Mouse (Mus musculus) liver, postnatal 0 days (tissue): ENCODE results near the gene Flvcr2. TPM values are rescaled to one million over a fixed set of nuclear protein-coding genes. Genes with fewer than 3 reads are reported as not detected.

Source experiments
- ATAC-seq: fragments of 200-750 bp; cut with Nextera tagmentation; 2 replicates; pipeline ENCODE4 v1.8.0; 2017; ENCODE audit warnings: mild to moderate bottlenecking, moderate library complexity
- DNase-seq: peaks from one replicate; pipeline ENCODE4 v3.0.0-alpha.2; 2016
- H3K27ac ChIP-seq: fragments of 300-500 bp; sonication (generic); 2 replicates; pipeline ENCODE4 v1.5.1; 2014; ENCODE audit warnings: antibody characterized with exemption, moderate library complexity, mild to moderate bottlenecking, low read depth
- H3K27me3 ChIP-seq: fragments of 300-500 bp; sonication (generic); 2 replicates; pipeline ENCODE4 v1.6.1; 2014; ENCODE audit warnings: low read length, control low read depth, mixed read lengths; ENCODE audit not compliant: insufficient read depth
- H3K36me3 ChIP-seq: fragments of 300-500 bp; sonication (generic); replicated peaks from 2 replicates; pipeline ENCODE4 v1.6.1; 2014; ENCODE audit warnings: mild to moderate bottlenecking, control low read depth, low read length, moderate library complexity, mixed read lengths; ENCODE audit not compliant: insufficient read depth
- H3K4me1 ChIP-seq: fragments of 300-500 bp; sonication (generic); 2 replicates; pipeline ENCODE4 v1.6.1; 2014; ENCODE audit warnings: antibody characterized with exemption, mild to moderate bottlenecking, control low read depth; ENCODE audit not compliant: insufficient read depth
- H3K4me2 ChIP-seq: fragments of 300-500 bp; sonication (generic); 2 replicates; pipeline ENCODE4 v1.6.1; 2014; ENCODE audit warnings: low read depth, mild to moderate bottlenecking, low read length, moderate library complexity, mixed read lengths
- H3K4me3 ChIP-seq: fragments of 300-500 bp; sonication (generic); 2 replicates; pipeline ENCODE4 v1.5.1; 2014; ENCODE audit warnings: low read depth, low read length
- H3K9ac ChIP-seq: fragments of 300-500 bp; sonication (generic); replicated peaks from 2 replicates; pipeline ENCODE4 v1.6.1; 2014; ENCODE audit warnings: mild to moderate bottlenecking, moderate library complexity
- H3K9me3 ChIP-seq: fragments of 300-500 bp; sonication (generic); 2 replicates; pipeline ENCODE4 v1.6.1; 2016; ENCODE audit warnings: mild to moderate bottlenecking, control low read depth, low read length, mixed read lengths
- CTCF ChIP-seq: sonication (generic); IDR thresholded peaks from 2 replicates; pipeline ENCODE4 v1.5.1; 2016; ENCODE audit warnings: antibody characterized with exemption, low read depth
- EP300 ChIP-seq: IDR thresholded peaks from 2 replicates; pipeline ENCODE4 v1.6.1; 2016; ENCODE audit warnings: antibody characterized with exemption, low read depth, mild to moderate bottlenecking
- WGBS: fragments of 180-500 bp; shearing (Covaris S2); extraction: QIAGEN DNeasy Blood & Tissue Kit; methylation state at CpG from one replicate; pipeline ENCODE4 v1.1.7; 2014; ENCODE audit not compliant: insufficient replicate concordance; 5-methylcytosine and 5-hydroxymethylcytosine counted together
- polyA plus RNA-seq: library from polyadenylated mRNA; unstranded; fragments of >200 nt; fragmentation: Nextera tagmentation; extraction: Ambion mirVana; gene quantifications from 2 replicates; pipeline ENCODE4 v1.2.1, GENCODE M21; 2015

Gene Flvcr2
- polyA plus RNA-seq, 1 experiment from 2014 or later, result 5.9 TPM

DNA sequence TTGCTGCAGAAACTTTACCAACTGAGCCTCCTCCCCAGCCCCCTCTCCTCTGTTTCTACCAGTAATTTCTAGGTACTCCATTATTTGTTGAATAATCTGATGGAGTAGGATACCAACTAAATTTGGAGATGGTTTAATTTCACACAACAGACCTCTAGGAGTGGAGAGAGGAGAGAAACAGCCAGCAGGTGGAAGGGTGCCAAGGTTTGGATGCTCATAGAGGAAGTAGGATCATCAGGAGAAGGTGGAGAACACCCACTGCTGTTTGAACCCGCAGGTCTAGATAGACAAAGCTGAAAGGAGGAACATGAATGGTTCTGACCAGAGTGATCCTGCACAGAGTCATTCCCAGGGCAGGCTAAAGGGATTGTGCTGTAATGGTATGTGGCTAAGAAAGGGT, 49.2 kb downstream of the Flvcr2 start:
- H3K9ac ChIP-seq, result no peak overlapping the region
- H3K27me3 ChIP-seq, result no peaks in the 10 kb centered on the region
- no peaks in the 10 kb centered on the region for H3K36me3 ChIP-seq
- no peaks in the 10 kb centered on the region for H3K4me1 ChIP-seq
- TF ChIP-seq CTCF (no peak), EP300 (no peak)
- H3K9me3 ChIP-seq, result no peaks in the 10 kb centered on the region
- DNase-seq (no peak), ATAC-seq (no peak)
- H3K4me3 ChIP-seq, result no peak overlapping the region
- 60% methylated on average over 1 of the region's 1 CpGs for WGBS
- H3K4me2 ChIP-seq, result no peak overlapping the region
- H3K27ac ChIP-seq, result no peak overlapping the region

DNA sequence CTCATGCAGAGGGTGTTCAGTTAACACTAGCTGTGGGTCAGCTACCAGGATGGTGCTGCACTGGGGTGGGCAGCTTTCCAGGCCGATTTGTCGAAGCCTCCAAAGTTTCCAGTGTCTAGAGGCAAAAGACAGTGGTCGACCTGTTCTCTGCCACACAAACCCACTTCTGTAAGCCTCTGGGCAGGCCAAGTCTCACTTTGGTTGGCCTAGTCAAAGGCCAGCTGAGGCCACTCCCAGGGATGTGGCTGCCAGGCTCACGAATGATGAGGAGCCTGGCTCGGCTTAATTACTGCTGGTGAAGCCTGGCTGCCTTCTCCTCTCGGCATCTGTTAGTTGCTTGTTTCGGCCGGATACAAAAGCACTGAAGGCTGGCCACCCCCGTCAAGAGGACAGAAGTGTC, 53.7 kb downstream of the Flvcr2 start:
- H3K9ac ChIP-seq, result no peak overlapping the region
- no peak for TF ChIP-seq CTCF
- TF ChIP-seq EP300, result no peak
- H3K4me3 ChIP-seq, result no peak overlapping the region
- 69% methylated on average over 9 of the region's 9 CpGs for WGBS
- no peaks in the 10 kb centered on the region; the same call in 1 of the 2 replicates for H3K36me3 ChIP-seq
- ATAC-seq, result no peak
- no peaks in the 10 kb centered on the region for H3K4me1 ChIP-seq
- no peaks in the 10 kb centered on the region for H3K9me3 ChIP-seq
- no peak for DNase-seq
- no peak overlapping the region for H3K4me2 ChIP-seq
- H3K27ac ChIP-seq, result no peak overlapping the region
- no peaks in the 10 kb centered on the region for H3K27me3 ChIP-seq

DNA sequence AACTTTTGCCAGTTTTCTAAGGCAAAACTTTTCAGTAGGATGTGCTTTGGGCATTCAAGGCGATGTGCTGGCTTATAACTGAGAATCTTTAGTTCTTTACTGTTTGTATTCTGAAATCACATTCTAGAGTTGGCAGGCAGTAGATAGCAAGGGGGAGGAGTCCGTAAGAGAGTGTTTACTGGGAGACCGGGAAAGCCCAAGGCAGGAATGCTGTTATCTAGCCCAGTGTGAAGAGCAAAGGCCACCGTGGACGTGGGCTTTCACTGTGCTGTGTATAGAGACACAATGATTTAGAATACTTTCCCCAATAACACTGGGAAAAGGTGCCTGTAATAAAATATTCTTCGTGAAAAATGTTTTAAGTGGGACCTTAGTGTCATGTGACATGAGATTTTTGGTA, 63.4 kb downstream of the Flvcr2 start:
- TF ChIP-seq EP300, result 0 out of 2 replicates have a peak, but pooled peaks have one; percentile 10
- TF ChIP-seq CTCF, result no peak

DNA sequence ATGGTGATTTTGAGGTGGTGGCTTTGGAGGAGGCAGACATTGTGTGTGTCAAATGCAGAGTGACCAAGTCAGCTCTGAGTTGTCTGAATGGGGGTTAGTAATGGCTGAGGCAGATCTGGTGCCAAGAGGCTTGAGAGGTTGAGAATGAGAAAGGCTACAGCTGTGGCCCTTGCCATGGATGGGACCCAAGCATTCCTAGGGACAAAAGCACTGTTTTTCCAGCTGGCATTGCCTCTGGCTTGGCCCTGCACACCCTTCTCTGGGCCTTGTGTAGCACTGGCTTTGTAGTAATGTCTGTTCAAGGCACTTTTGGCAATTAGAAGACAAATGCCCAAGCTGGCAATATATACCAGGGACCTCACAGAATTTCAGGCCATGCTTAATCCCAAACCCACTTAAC, 64.6 kb downstream of the Flvcr2 start:
- Histone ChIP-seq H3K27me3 (no peaks in the 10 kb centered on the region), H3K9me3 (no peaks in the 10 kb centered on the region), H3K36me3 (peaks cover 14% of the 10 kb centered on the region), H3K27ac (no peak overlapping the region; the same call in 1 of the 2 replicates), H3K4me1 (0 out of 2 replicates have a peak, but pooled peaks cover 4% of the 10 kb centered on the region), H3K9ac (no peak overlapping the region), H3K4me3 (no peak overlapping the region), H3K4me2 (no peak overlapping the region)
- TF ChIP-seq CTCF, result no peak
- no peak for TF ChIP-seq EP300
- ATAC-seq (no peak), DNase-seq (no peak)

More for the DNA sequence above, 63.4 kb downstream of the Flvcr2 start:
- WGBS, result 47% methylated on average over 6 of the region's 6 CpGs
- H3K4me1 ChIP-seq, result 0 out of 2 replicates have a peak, but pooled peaks cover 4% of the 10 kb centered on the region
- no peak overlapping the region for H3K9ac ChIP-seq
- no peaks in the 10 kb centered on the region for H3K27me3 ChIP-seq
- H3K9me3 ChIP-seq, result no peaks in the 10 kb centered on the region
- ATAC-seq (peak; percentile 80), DNase-seq (peak; percentile 29)
- H3K36me3 ChIP-seq, result peaks cover 5% of the 10 kb centered on the region; the same call in 1 of the 2 replicates
- H3K27ac ChIP-seq, result peak overlapping the region; percentile 78
- H3K4me2 ChIP-seq, result no peak overlapping the region
- no peak overlapping the region for H3K4me3 ChIP-seq

DNA sequence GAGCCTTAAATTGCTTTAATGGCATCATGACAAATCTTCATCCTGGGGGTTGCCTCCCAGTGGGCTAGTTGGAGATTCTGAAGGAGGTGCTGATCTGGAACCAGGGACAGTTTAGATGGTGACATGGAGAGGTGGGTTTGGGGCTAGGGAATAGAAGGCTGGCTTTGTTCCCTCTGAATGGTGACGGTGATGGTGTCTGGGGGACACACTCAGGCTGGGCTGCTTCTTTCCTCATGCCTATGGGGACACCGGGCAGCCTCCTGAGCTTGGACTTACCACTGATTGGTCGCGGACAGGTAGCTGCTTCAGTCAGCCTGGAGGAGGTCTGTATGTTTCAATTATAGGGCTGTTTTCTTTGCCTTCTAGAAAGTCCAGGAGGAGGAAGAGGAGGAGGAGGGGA, 65.3 kb downstream of the Flvcr2 start:
- no peaks in the 10 kb centered on the region for H3K9me3 ChIP-seq
- H3K4me3 ChIP-seq, result no peak overlapping the region
- ATAC-seq (no peak), DNase-seq (no peak)
- H3K4me2 ChIP-seq, result no peak overlapping the region
- no peak overlapping the region for H3K27ac ChIP-seq
- H3K27me3 ChIP-seq, result no peaks in the 10 kb centered on the region
- peaks cover 21% of the 10 kb centered on the region for H3K36me3 ChIP-seq
- 86% methylated on average over 4 of the region's 4 CpGs for WGBS
- no peak overlapping the region for H3K9ac ChIP-seq
- H3K4me1 ChIP-seq, result 0 out of 2 replicates have a peak, but pooled peaks cover 4% of the 10 kb centered on the region
- TF ChIP-seq CTCF (no peak), EP300 (no peak)

DNA sequence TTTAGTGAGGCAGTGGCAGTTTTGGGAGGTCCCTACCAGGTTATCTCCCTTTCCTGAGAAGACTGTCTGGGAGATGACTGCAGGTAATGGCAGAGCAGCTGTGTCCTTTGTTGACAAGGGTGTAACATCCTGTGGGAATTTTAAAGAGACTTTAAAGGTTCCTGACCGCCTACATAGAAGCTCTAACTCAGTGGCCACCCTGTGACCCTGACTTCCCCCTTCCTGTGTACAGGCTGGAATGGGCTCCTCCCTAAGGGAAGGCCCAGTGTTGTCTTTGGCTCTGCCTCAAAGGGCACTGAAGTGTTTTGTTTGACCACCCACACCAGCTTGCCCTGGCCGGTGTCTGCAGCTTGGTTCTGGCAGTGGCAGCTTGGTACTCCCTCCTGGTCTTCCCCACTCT, 67.3 kb downstream of the Flvcr2 start:
- Histone ChIP-seq H3K9ac (no peak overlapping the region), H3K4me2 (no peak overlapping the region), H3K9me3 (no peaks in the 10 kb centered on the region), H3K4me3 (no peak overlapping the region), H3K4me1 (0 out of 2 replicates have a peak, but pooled peaks cover 4% of the 10 kb centered on the region), H3K27ac (peak overlapping the region; percentile 60), H3K36me3 (peaks cover 22% of the 10 kb centered on the region), H3K27me3 (no peaks in the 10 kb centered on the region)
- ATAC-seq (peak; percentile 85), DNase-seq (peak; percentile 65)
- TF ChIP-seq EP300, result no peak
- TF ChIP-seq CTCF, result no peak
- 40% methylated on average over 2 of the region's 2 CpGs for WGBS

DNA sequence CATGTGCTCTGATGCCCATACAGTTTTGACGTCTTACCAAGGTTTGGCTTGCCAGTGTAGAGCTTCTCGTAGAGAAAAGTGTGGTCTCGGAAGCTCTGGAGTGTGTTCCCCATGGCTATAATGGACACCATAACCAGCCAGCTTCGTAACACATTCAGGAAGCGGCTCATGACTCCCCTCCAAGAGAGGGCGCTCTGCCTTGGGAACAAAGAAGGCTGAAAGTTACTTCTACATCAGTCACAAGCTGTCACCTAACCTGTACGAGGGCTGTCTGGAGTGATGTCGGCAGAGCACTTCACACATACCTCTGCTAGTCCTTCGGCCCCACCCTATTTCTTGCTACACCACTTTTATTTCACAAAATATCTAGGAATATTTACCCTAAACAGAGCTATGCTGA, 75.7 kb downstream of the Flvcr2 start:
- Histone ChIP-seq H3K27me3 (no peaks in the 10 kb centered on the region), H3K4me2 (no peak overlapping the region), H3K36me3 (peaks cover 17% of the 10 kb centered on the region), H3K4me1 (peaks cover 18% of the 10 kb centered on the region), H3K9me3 (no peaks in the 10 kb centered on the region), H3K9ac (no peak overlapping the region), H3K4me3 (no peak overlapping the region), H3K27ac (no peak overlapping the region)
- TF ChIP-seq CTCF (peak; percentile 43; the same call in 1 of the 2 replicates), EP300 (no peak)
- 74% methylated on average over 9 of the region's 9 CpGs for WGBS
- no peak for DNase-seq
- no peak for ATAC-seq
